Mouse (Mus musculus) right cerebral cortex, postnatal 14 days (tissue): ENCODE measurements at regions not wholly inside any gene's neighbourhood (a gene's known extent, or its start where the extent isn't known, plus 50 kb on each side); places are given as distances from the start of the nearest gene placed in this dataset.

ENCODE experiments used
- DNase-seq: peaks from one replicate; pipeline ENCODE4 v3.0.0; 2022

DNA sequence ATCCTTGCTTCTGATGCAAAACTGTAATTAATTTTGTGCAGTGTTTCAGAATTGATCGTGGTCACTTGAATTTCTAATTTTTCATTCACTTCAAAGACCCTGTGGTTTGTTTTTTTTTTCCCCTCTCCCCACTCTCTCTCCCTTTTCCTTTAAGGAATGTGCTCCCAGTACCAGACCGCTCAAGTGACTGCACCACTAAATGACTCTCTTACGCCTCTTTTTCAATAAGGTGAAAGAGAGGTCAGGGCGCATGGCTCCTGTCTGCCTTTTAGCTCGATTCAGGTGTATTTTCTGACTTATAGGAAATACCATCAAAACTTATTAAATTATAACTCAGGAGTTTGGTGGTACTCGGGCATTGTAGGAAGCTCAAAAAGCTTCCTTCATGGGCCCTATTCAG, 146.0 kb upstream of the Zfp507 start:
- no peak for DNase-seq

DNA sequence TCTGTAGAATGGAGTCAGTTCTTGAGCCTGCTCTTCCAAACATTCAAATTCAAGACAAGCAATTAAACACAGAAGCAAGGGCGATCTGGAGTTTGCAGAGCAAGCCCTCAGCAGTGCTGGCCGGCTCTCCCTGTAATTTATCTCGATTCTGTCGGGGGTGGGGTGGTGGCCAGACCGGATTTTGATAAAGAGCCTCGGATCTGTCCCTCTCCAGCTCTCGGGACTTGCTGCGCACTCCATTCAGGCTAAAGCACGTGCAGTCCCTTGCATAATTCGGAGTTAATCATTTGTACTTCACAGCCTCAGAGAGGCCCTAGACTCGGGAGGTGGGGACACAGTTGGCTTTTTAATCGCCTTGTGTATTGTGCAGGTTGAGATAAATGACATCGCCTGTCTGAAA, 145.6 kb upstream of the Zfp507 start:
- DNase-seq, result no peak

DNA sequence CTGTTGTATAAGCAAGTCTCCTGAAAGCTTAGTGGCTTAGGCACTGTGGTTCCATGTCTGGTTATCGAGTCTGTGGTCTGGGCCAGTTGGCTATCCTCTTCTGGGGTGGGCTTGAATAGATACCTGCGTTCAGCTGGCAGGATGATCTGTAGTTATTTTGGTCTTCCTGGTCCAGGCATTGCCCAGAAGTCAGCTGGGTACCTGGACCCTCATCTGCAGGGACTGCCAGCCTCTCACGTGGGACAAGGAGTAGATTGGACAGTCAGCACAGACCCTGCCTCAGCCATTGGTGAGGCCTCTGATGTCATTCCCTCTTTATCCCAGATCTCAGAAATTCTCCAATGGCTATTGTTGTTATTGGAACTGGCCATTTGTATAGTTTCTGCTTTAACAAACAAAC, 138.3 kb upstream of the Zfp507 start:
- DNase-seq, result no peak

GRCm38 (mm10) chr7:35938123-35938869, 135.5 kb upstream of the Zfp507 start:
- DNase-seq, result no peak

DNA sequence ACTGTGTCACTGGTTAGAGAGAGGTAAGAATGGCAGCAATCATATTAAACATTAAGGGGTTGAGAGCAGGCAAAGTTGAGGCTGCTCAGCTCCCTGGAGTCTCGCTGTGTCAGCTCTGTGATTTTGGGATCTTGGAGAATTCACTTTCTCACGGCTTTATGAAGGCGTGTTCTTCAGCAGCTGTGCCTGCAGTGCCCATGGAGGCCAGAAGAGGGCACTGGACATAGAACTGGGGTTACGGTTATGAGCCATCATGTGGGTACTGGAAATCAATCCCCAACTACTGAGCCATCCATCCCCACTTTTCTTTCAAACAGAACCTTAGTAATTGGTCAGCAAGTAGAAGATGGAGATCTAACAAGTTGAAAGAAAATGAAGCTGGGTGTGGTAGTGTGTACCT, 123.9 kb upstream of the Zfp507 start:
- no peak for DNase-seq

- no peak for DNase-seq
Observed at GRCm38 (mm10) chr7:35922582-35922981, 119.8 kb upstream of the Zfp507 start.

- DNase-seq, result no peak
Observed at GRCm38 (mm10) chr7:35920884-35921283, 118.1 kb upstream of the Zfp507 start.

- DNase-seq, result no peak
Observed at GRCm38 (mm10) chr7:35920194-35920609, 117.4 kb upstream of the Zfp507 start.

GRCm38 (mm10) chr7:35910109-35910706, 107.4 kb upstream of the Zfp507 start:
- no peak for DNase-seq

GRCm38 (mm10) chr7:35901942-35902381, 99.2 kb upstream of the Zfp507 start:
- peak; percentile 60 for DNase-seq

- no peak for DNase-seq
Observed at GRCm38 (mm10) chr7:35898701-35899445, 96.1 kb upstream of the Zfp507 start.

- peak; percentile 29 for DNase-seq
Observed at GRCm38 (mm10) chr7:35893292-35893691, 90.5 kb upstream of the Zfp507 start.

DNA sequence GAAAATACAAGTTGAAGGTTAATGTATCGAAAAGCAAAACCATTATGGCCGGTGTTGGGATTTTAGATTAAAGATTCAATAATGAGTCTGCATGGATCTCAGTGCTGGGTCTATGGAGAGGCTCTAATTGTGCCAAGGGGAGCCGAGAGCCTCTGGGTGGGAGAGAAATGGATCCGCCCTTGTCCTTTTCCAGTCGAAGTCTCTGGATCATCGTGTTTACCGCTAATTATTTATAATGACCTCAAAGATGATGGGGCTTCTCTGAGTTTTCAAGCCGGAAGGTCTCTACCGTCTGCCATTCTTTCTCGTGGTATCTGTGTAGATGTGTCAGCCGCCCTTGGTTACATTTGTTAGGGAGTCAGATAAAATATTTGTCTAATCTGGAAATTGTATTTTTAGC, 83.2 kb upstream of the Zfp507 start:
- DNase-seq, result no peak

- DNase-seq, result peak; percentile 89
Observed at GRCm38 (mm10) chr7:35879755-35880304, 77.0 kb upstream of the Zfp507 start.

DNA sequence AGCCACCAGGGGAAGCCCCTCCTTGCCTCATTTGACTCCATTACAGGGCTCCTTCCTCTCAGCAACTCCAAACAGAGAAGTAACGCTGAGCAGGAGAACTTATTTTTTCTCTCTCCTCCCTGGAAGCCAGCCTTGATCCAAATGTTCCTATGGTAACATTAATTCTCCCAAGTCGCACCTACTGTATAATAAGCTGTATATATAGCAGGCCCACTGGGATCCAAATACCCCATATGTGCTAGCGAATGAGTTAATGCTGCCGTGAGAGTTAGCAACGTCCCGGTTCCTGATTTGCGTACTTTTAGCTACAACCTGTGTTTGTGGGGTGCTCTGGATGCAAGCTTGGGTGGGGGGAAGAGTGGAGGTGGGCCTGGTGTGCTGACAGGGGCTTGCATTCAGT, 75.4 kb upstream of the Zfp507 start:
- no peak for DNase-seq

DNA sequence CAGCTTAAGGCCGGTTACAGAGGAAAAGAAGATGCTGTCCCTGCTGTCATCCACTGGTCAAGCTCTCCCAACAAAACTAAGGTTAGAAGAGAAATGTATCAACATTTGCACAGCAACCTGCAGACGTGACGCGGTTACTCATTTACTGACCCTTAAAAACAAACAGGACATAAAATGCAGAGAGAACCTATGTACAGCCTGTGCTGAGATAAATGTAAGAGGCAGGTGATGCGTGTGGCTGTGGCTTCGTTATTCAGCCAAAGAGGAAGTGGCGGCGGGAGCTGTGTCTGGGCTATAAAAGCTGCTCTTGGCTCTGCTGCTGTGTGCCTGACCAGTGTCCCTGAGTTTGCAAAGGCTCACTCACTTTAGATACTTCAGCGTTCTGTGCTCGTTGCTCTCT, 58.2 kb upstream of the Zfp507 start:
- no peak for DNase-seq

DNA sequence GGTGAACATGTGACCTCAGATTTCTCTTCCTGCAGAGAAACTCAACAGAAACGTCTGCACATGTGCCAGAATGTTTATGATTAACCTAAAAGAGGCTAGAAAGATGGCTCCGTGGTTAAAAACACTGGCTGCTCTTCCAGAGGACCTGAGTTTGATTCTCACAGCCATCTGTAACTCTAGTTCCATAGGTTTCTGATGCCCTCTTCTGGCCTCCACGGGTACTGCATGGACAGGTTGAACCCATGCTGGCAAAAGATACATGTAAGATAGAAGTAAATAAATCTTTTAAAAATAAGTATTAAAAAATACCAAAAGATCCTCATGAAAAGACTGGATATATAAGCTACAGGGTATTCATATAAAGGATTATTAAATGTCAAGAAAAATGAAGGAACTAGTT, 56.8 kb upstream of the Zfp507 start:
- peak; percentile 34 for DNase-seq

GRCm38 (mm10) chr7:35857693-35858092, 54.9 kb upstream of the Zfp507 start:
- DNase-seq, result no peak
